In genomic region chr19:17443581-17443980, GRCm38 (mm10) we compare ENCODE assay signal across 22 mouse cellular contexts. TPM values are rescaled to one million over a fixed set of nuclear protein-coding genes. Genes with fewer than 3 reads are reported as not detected.
A peak's percentile ranks its signal among the peaks of the same experiment; 100 is the strongest.
DNase-seq lines count a peak whose midpoint lies in the region; ATAC-seq lines count a peak whose summit lies in the region.
"Had no signal": no experiment of that assay in that cellular context is flagged by ENCODE, and none has a peak within 500 bp of the region (broad histone marks: within the 10 kb centered on the region; RNA-seq: fewer than 3 reads in every experiment).

No protein-coding gene starts in this region.

- no peak for ATAC-seq in kidney, embryonic 14.5 days (ENCODE audit: low FRiP score, low TSS enrichment)
- ATAC-seq in common myeloid progenitor, adult 5-6 weeks (replicated peaks; ENCODE audit: low read depth, poor library complexity, severe bottlenecking) = 0 out of 2 replicates have a peak, but pooled peaks have one; percentile 25
- peak; percentile 77 for ATAC-seq in megakaryocyte-erythroid progenitor cell, adult 5-6 weeks (replicated peaks; ENCODE audit: low FRiP score, low TSS enrichment, poor library complexity, severe bottlenecking)
- ATAC-seq in midbrain, embryonic 15.5 days (replicated peaks) = no peak
- ATAC-seq: forebrain, embryonic 16.5 days had no signal

- 76% methylated on average over 7 of the region's 7 CpGs for WGBS in kidney, embryonic 14.5 days
- WGBS in midbrain, embryonic 15.5 days = 95% methylated on average over 7 of the region's 7 CpGs

- no peak overlapping the region for H3K4me3 ChIP-seq in kidney, embryonic 14.5 days (ENCODE audit: low read length)
- no peak overlapping the region for H3K4me3 ChIP-seq in midbrain, embryonic 15.5 days
- H3K4me3 ChIP-seq: embryonic facial prominence, embryonic 15.5 days; heart, embryonic 13.5 days; liver, embryonic 15.5 days; midbrain, embryonic 10.5 days had no signal

- no peaks in the 10 kb centered on the region for H3K4me1 ChIP-seq in kidney, embryonic 14.5 days (ENCODE audit: control insufficient read depth, insufficient read depth, low read length)
- H3K4me1 ChIP-seq in midbrain, embryonic 15.5 days = no peaks in the 10 kb centered on the region
- H3K4me1 ChIP-seq: midbrain, embryonic 10.5 days had no signal

- no peaks in the 10 kb centered on the region for H3K27me3 ChIP-seq in kidney, embryonic 14.5 days (ENCODE audit: control insufficient read depth, insufficient read depth, low read length)
- H3K27me3 ChIP-seq in midbrain, embryonic 15.5 days (replicated peaks) = no peaks in the 10 kb centered on the region
- H3K27me3 ChIP-seq: embryonic facial prominence, embryonic 15.5 days; heart, embryonic 13.5 days; liver, embryonic 15.5 days had no signal

- no peaks in the 10 kb centered on the region for H3K36me3 ChIP-seq in kidney, embryonic 14.5 days (ENCODE audit: control insufficient read depth, insufficient read depth, low read length)
- no peaks in the 10 kb centered on the region for H3K36me3 ChIP-seq in midbrain, embryonic 15.5 days (replicated peaks)
- H3K36me3 ChIP-seq: embryonic facial prominence, embryonic 15.5 days; heart, embryonic 13.5 days; liver, embryonic 15.5 days; midbrain, embryonic 10.5 days had no signal

- H3K9ac ChIP-seq in kidney, embryonic 14.5 days (ENCODE audit: low read depth, low read length) = no peak overlapping the region
- H3K9ac ChIP-seq in midbrain, embryonic 15.5 days = no peak overlapping the region
- H3K9ac ChIP-seq: embryonic facial prominence, embryonic 15.5 days; heart, embryonic 13.5 days; liver, embryonic 15.5 days had no signal

- H3K27ac ChIP-seq in kidney, embryonic 14.5 days (ENCODE audit: low read depth, low read length) = no peak overlapping the region
- H3K27ac ChIP-seq in midbrain, embryonic 15.5 days = no peak overlapping the region
- H3K27ac ChIP-seq: embryonic facial prominence, embryonic 15.5 days; heart, embryonic 13.5 days; kidney, postnatal 0 days; liver, embryonic 15.5 days; midbrain, embryonic 10.5 days; stomach, postnatal 0 days had no signal

- H3K4me2 ChIP-seq in kidney, embryonic 14.5 days (replicated peaks; ENCODE audit: low read depth, low read length) = no peak overlapping the region
- no peak overlapping the region for H3K4me2 ChIP-seq in midbrain, embryonic 15.5 days
- H3K4me2 ChIP-seq: embryonic facial prominence, embryonic 15.5 days; heart, embryonic 13.5 days; liver, embryonic 15.5 days had no signal

- DNase-seq in kidney, adult 9 months = peak; percentile 41
- peak; percentile 25 to 54 for DNase-seq in kidney, postnatal 25 days
- no peak for DNase-seq in layer of hippocampus, postnatal 25 days (ENCODE audit: extremely low spot score in 1 of 2, low spot score in 1 of 2)
- DNase-seq: adrenal gland, postnatal 36 days; cerebellum, adult 9-10 months; gastrocnemius, postnatal 10 days; heart, adult 18-20 months; heart, postnatal 14 days; lung, postnatal 4 days; thymus, adult 2 months; thymus, postnatal 4 days had no signal

- no peaks in the 10 kb centered on the region for H3K9me3 ChIP-seq in kidney, embryonic 14.5 days (ENCODE audit: control insufficient read depth, low read length)
- no peaks in the 10 kb centered on the region for H3K9me3 ChIP-seq in midbrain, embryonic 15.5 days
- H3K9me3 ChIP-seq: embryonic facial prominence, embryonic 15.5 days; heart, embryonic 13.5 days; liver, embryonic 15.5 days; midbrain, embryonic 10.5 days had no signal

RNA-seq across cellular contexts. Expression of gene Rfk, which starts 49.7 kb away (rescaled TPM):
- polyA plus RNA-seq in kidney, embryonic 14.5 days (2014; fragmentation: Nextera tagmentation; extraction: Ambion mirVana) = 55.2 and 77.2 TPM in 2 replicates
- 29.3 and 30.9 TPM in 2 replicates for total RNA-seq in common myeloid progenitor, adult 5-6 weeks (2017)
- 51.3 and 62.6 TPM in 2 replicates for total RNA-seq in megakaryocyte-erythroid progenitor cell, adult 5-6 weeks (2014; fragmentation: Nextera tagmentation)
- total RNA-seq in megakaryocyte-erythroid progenitor cell, adult 5-6 weeks (2017) = 49.0 and 49.4 TPM in 2 replicates
- 10 to 100 TPM; 59.5 to 63.0 TPM for total RNA-seq in layer of hippocampus, postnatal 25 days (2021)
- polyA plus RNA-seq in midbrain, embryonic 15.5 days (2015; fragmentation: Nextera tagmentation; extraction: Ambion mirVana) = 63.6 and 72.6 TPM in 2 replicates

Comparison
In these comparisons a context has a peak if more than half of its experiments do, and no peak if none do; other contexts are left out.
1. DNase-seq: peak in kidney, adult 9 months (single experiment) and kidney, postnatal 25 days (2 of 2); none in layer of hippocampus, postnatal 25 days (0 of 2).
2. ATAC-seq: peak in common myeloid progenitor, adult 5-6 weeks (single experiment) and megakaryocyte-erythroid progenitor cell, adult 5-6 weeks (single experiment); none in kidney, embryonic 14.5 days (single experiment) and midbrain, embryonic 15.5 days (single experiment).